Comparison of ENCODE assay signal across 8 mouse cellular contexts in genomic region chr5:135962492-135963279, GRCm38 (mm10). TPM values are rescaled to one million over a fixed set of nuclear protein-coding genes. Genes with fewer than 3 reads are reported as not detected.
DNase-seq lines count a peak whose midpoint lies in the region; ATAC-seq and TF ChIP-seq lines count a peak whose summit lies in the region.

No protein-coding gene starts in this region.

- ATAC-seq in heart, embryonic 15.5 days (replicated peaks; ENCODE audit: insufficient number of reproducible peaks, insufficient read depth, low FRiP score, low read depth): peak; percentile 93
- ATAC-seq in liver, embryonic 14.5 days (ENCODE audit: insufficient read depth): peak; percentile 92
- peak; percentile 90 for ATAC-seq in neural tube, embryonic 11.5 days (ENCODE audit: insufficient read depth, low FRiP score, low TSS enrichment)
- ATAC-seq in stomach, postnatal 0 days (ENCODE audit: low FRiP score, low TSS enrichment): peak; percentile 95

- peak overlapping the region; percentile 90 for H3K9ac ChIP-seq in heart, embryonic 15.5 days
- peak overlapping the region; percentile 79 for H3K9ac ChIP-seq in liver, embryonic 14.5 days (replicated peaks)
- H3K9ac ChIP-seq in neural tube, embryonic 11.5 days (ENCODE audit: low read length): peak overlapping the region; percentile 87
- H3K9ac ChIP-seq in stomach, postnatal 0 days (ENCODE audit: low read length): peak overlapping the region; percentile 85

- whole genome bisulfite sequencing in forebrain, embryonic 10.5 days: under 1% methylated on average over 64 of the region's 64 CpGs
- WGBS in heart, embryonic 15.5 days: under 1% methylated on average over 63 of the region's 64 CpGs
- under 1% methylated on average over 64 of the region's 64 CpGs for WGBS in liver, embryonic 14.5 days (ENCODE audit: insufficient replicate concordance)
- WGBS in neural tube, embryonic 11.5 days: 1% methylated on average over 56 of the region's 64 CpGs
- under 1% methylated on average over 63 of the region's 64 CpGs for WGBS in stomach, postnatal 0 days

- H3K27ac ChIP-seq in forebrain, embryonic 10.5 days: peak overlapping the region; percentile 96
- peak overlapping the region; percentile 95 for H3K27ac ChIP-seq in heart, embryonic 15.5 days
- H3K27ac ChIP-seq in liver, embryonic 14.5 days: peak overlapping the region; percentile 99
- peak overlapping the region; percentile 96 for H3K27ac ChIP-seq in neural tube, embryonic 11.5 days (ENCODE audit: low read depth, low read length)
- peak overlapping the region; percentile 98 for H3K27ac ChIP-seq in stomach, postnatal 0 days (replicated peaks)

- H3K9me3 ChIP-seq in forebrain, embryonic 10.5 days: no peaks in the 10 kb centered on the region
- no peaks in the 10 kb centered on the region for H3K9me3 ChIP-seq in heart, embryonic 15.5 days (replicated peaks)
- no peaks in the 10 kb centered on the region for H3K9me3 ChIP-seq in liver, embryonic 14.5 days (ENCODE audit: control insufficient read depth, low read length)
- no peaks in the 10 kb centered on the region for H3K9me3 ChIP-seq in neural tube, embryonic 11.5 days (ENCODE audit: control insufficient read depth, low read length)
- H3K9me3 ChIP-seq in stomach, postnatal 0 days (ENCODE audit: control insufficient read depth, low read length): no peaks in the 10 kb centered on the region

- peaks cover 23% of the 10 kb centered on the region for H3K27me3 ChIP-seq in forebrain, embryonic 10.5 days (ENCODE audit: poor library complexity, severe bottlenecking)
- no peaks in the 10 kb centered on the region for H3K27me3 ChIP-seq in heart, embryonic 15.5 days
- H3K27me3 ChIP-seq in liver, embryonic 14.5 days (ENCODE audit: control insufficient read depth, insufficient read depth, low read length): no peaks in the 10 kb centered on the region; the same call in 1 of the 2 replicates
- peaks cover 6% of the 10 kb centered on the region; the same call in 1 of the 2 replicates for H3K27me3 ChIP-seq in neural tube, embryonic 11.5 days (ENCODE audit: control insufficient read depth, insufficient read depth, low read length)
- H3K27me3 ChIP-seq in stomach, postnatal 0 days (ENCODE audit: control insufficient read depth, insufficient read depth, low read length): no peaks in the 10 kb centered on the region

- peak; percentile 96 to 97 for DNase-seq in CD8-positive naive resting alpha-beta T cell, adult 2 months (ENCODE audit: low read depth in 2 of 2, low spot score in 2 of 2)
- peak; percentile 98 for DNase-seq in c-Kit-positive CD71-negative TER-119-negative erythroid progenitor cells, embryonic 14.5 days (ENCODE audit: low read depth)
- DNase-seq in forebrain, embryonic 10.5 days (ENCODE audit: extremely low spot score, low spot score): peak; percentile 99
- peak; percentile 99 to 100 for DNase-seq in kidney, postnatal 25 days
- DNase-seq in liver, embryonic 14.5 days (ENCODE audit: low read depth in 3 of 3, low spot score in 3 of 3): peak; percentile 97 to 99 (median 98)
- peak; percentile 99 for DNase-seq in neural tube, embryonic 11.5 days (ENCODE audit: low spot score)
- DNase-seq in stomach, postnatal 0 days (ENCODE audit: low spot score): peak; percentile 99

- TF ChIP-seq CTCF in liver, embryonic 14.5 days (IDR thresholded peaks at IDR 0.05; ENCODE audit: low read depth): peak; percentile 40; the same call in 1 of the 2 replicates
- TF ChIP-seq CTCF in stomach, postnatal 0 days (IDR thresholded peaks at IDR 0.05; ENCODE audit: low read depth): peak; percentile 43

- H3K4me1 ChIP-seq in forebrain, embryonic 10.5 days: peaks cover 36% of the 10 kb centered on the region
- H3K4me1 ChIP-seq in heart, embryonic 15.5 days (replicated peaks): peaks cover 30% of the 10 kb centered on the region
- H3K4me1 ChIP-seq in liver, embryonic 14.5 days (replicated peaks; ENCODE audit: control insufficient read depth in 2 of 2, insufficient read depth in 2 of 2, low read length in 1 of 2): peaks cover 36 to 40% of the 10 kb centered on the region in 2 experiments
- peaks cover 4% of the 10 kb centered on the region; the same call in 1 of the 2 replicates for H3K4me1 ChIP-seq in neural tube, embryonic 11.5 days (ENCODE audit: control insufficient read depth, insufficient read depth, low read length)
- no peaks in the 10 kb centered on the region; the same call in 1 of the 2 replicates for H3K4me1 ChIP-seq in stomach, postnatal 0 days (replicated peaks; ENCODE audit: control insufficient read depth, insufficient read depth)

- peak overlapping the region; percentile 98 for H3K4me2 ChIP-seq in heart, embryonic 15.5 days
- peak overlapping the region; percentile 100 for H3K4me2 ChIP-seq in liver, embryonic 14.5 days (ENCODE audit: low read depth)
- peak overlapping the region; percentile 96 for H3K4me2 ChIP-seq in neural tube, embryonic 11.5 days (ENCODE audit: low read depth)
- H3K4me2 ChIP-seq in stomach, postnatal 0 days (replicated peaks; ENCODE audit: low read depth): peak overlapping the region; percentile 90

- H3K4me3 ChIP-seq in forebrain, embryonic 10.5 days: peak overlapping the region; percentile 71
- H3K4me3 ChIP-seq in heart, embryonic 15.5 days: peak overlapping the region; percentile 72
- H3K4me3 ChIP-seq in liver, embryonic 14.5 days (ENCODE audit: insufficient read depth in 1 of 2, low read depth in 2 of 2, low read length in 2 of 2): peak overlapping the region; percentile 64 to 73
- peak overlapping the region; percentile 56 for H3K4me3 ChIP-seq in neural tube, embryonic 11.5 days (ENCODE audit: low read depth, low read length)
- peak overlapping the region; percentile 64 for H3K4me3 ChIP-seq in stomach, postnatal 0 days (ENCODE audit: low read depth, low read length)

- no peak; the same call in 1 of the 2 replicates for TF ChIP-seq EP300 in liver, embryonic 14.5 days (IDR thresholded peaks at IDR 0.05; ENCODE audit: low read depth)
- no peak for TF ChIP-seq EP300 in stomach, postnatal 0 days (optimal IDR thresholded peaks at IDR 0.05)

- no peaks in the 10 kb centered on the region for H3K36me3 ChIP-seq in forebrain, embryonic 10.5 days (replicated peaks)
- no peaks in the 10 kb centered on the region for H3K36me3 ChIP-seq in heart, embryonic 15.5 days
- H3K36me3 ChIP-seq in liver, embryonic 14.5 days (replicated peaks; ENCODE audit: control insufficient read depth, insufficient read depth, low read depth): no peaks in the 10 kb centered on the region
- no peaks in the 10 kb centered on the region for H3K36me3 ChIP-seq in neural tube, embryonic 11.5 days (ENCODE audit: control insufficient read depth, insufficient read depth, low read length)
- no peaks in the 10 kb centered on the region for H3K36me3 ChIP-seq in stomach, postnatal 0 days (ENCODE audit: control insufficient read depth, insufficient read depth, low read length)

RNA-seq across cellular contexts. Expression of gene Ssc4d, which starts 11.6 kb away (rescaled TPM):
- 1.7 and 1.9 TPM in 2 replicates for polyA plus RNA-seq in forebrain, embryonic 10.5 days (2016; fragmentation: Nextera tagmentation; extraction: Ambion mirVana)
- polyA plus RNA-seq in heart, embryonic 15.5 days (2015; fragmentation: Nextera tagmentation; extraction: Ambion mirVana): 0.44 and 0.86 TPM in 2 replicates
- 2.3 and 2.8 TPM in 2 replicates for polyA plus RNA-seq in liver, embryonic 14.5 days (2012; rRNA removed)
- polyA plus RNA-seq in liver, embryonic 14.5 days (2014; fragmentation: Nextera tagmentation; extraction: Ambion mirVana): 1.5 and 2.1 TPM in 2 replicates
- 1.8 TPM in 2 replicates for polyA plus RNA-seq in neural tube, embryonic 11.5 days (2014; fragmentation: Nextera tagmentation; extraction: Ambion mirVana)
- polyA plus RNA-seq in stomach, postnatal 0 days (2015; fragmentation: Nextera tagmentation; extraction: Ambion mirVana): 1.7 and 2.2 TPM in 2 replicates

RNA-seq across cellular contexts. Expression of gene Zp3, which starts 17.2 kb away (rescaled TPM):
- 0.12 TPM in 1 of 2 replicates, not detected in the other for polyA plus RNA-seq in forebrain, embryonic 10.5 days (2016; fragmentation: Nextera tagmentation; extraction: Ambion mirVana)
- not detected in 2 replicates for polyA plus RNA-seq in heart, embryonic 15.5 days (2015; fragmentation: Nextera tagmentation; extraction: Ambion mirVana)
- polyA plus RNA-seq in liver, embryonic 14.5 days (2012; rRNA removed): 0.03 TPM in 1 of 2 replicates, not detected in the other
- polyA plus RNA-seq in liver, embryonic 14.5 days (2014; fragmentation: Nextera tagmentation; extraction: Ambion mirVana): not detected in 2 replicates
- not detected in 2 replicates for polyA plus RNA-seq in neural tube, embryonic 11.5 days (2014; fragmentation: Nextera tagmentation; extraction: Ambion mirVana)
- 0.07 TPM in 1 of 2 replicates, not detected in the other for polyA plus RNA-seq in stomach, postnatal 0 days (2015; fragmentation: Nextera tagmentation; extraction: Ambion mirVana)

RNA-seq across cellular contexts. Expression of gene Ywhag, which starts 28.3 kb away (rescaled TPM):
- 264 and 283 TPM in 2 replicates for polyA plus RNA-seq in forebrain, embryonic 10.5 days (2016; fragmentation: Nextera tagmentation; extraction: Ambion mirVana)
- 150 and 166 TPM in 2 replicates for polyA plus RNA-seq in heart, embryonic 15.5 days (2015; fragmentation: Nextera tagmentation; extraction: Ambion mirVana)
- 21.7 and 25.9 TPM in 2 replicates for polyA plus RNA-seq in liver, embryonic 14.5 days (2012; rRNA removed)
- polyA plus RNA-seq in liver, embryonic 14.5 days (2014; fragmentation: Nextera tagmentation; extraction: Ambion mirVana): 26.3 and 30.1 TPM in 2 replicates
- 191 and 196 TPM in 2 replicates for polyA plus RNA-seq in neural tube, embryonic 11.5 days (2014; fragmentation: Nextera tagmentation; extraction: Ambion mirVana)
- 86.0 and 89.2 TPM in 2 replicates for polyA plus RNA-seq in stomach, postnatal 0 days (2015; fragmentation: Nextera tagmentation; extraction: Ambion mirVana)

RNA-seq across cellular contexts. Expression of gene Dtx2, which starts 31.9 kb away (rescaled TPM):
- 33.9 and 41.1 TPM in 2 replicates for polyA plus RNA-seq in forebrain, embryonic 10.5 days (2016; fragmentation: Nextera tagmentation; extraction: Ambion mirVana)
- polyA plus RNA-seq in heart, embryonic 15.5 days (2015; fragmentation: Nextera tagmentation; extraction: Ambion mirVana): 18.5 and 21.5 TPM in 2 replicates
- polyA plus RNA-seq in liver, embryonic 14.5 days (2012; rRNA removed): 3.4 and 5.0 TPM in 2 replicates
- polyA plus RNA-seq in liver, embryonic 14.5 days (2014; fragmentation: Nextera tagmentation; extraction: Ambion mirVana): 5.1 and 5.4 TPM in 2 replicates
- polyA plus RNA-seq in neural tube, embryonic 11.5 days (2014; fragmentation: Nextera tagmentation; extraction: Ambion mirVana): 31.4 and 31.8 TPM in 2 replicates
- 13.5 and 16.2 TPM in 2 replicates for polyA plus RNA-seq in stomach, postnatal 0 days (2015; fragmentation: Nextera tagmentation; extraction: Ambion mirVana)

Comparison
In these comparisons a context has a peak if more than half of its experiments do, and no peak if none do; other contexts are left out.
1. Peak in every context shown above with its lines: DNase-seq, ATAC-seq, H3K4me3 ChIP-seq and H3K27ac ChIP-seq.